Mouse (Mus musculus) right cerebral cortex, adult 18-20 months (tissue): ENCODE results near the gene Cenpt.
"Not testable (repeated sequence)": the region's sequence is repeated elsewhere in the genome, so short reads cannot be mapped to it uniquely, and the experiment has no call there.

Experiments used
- DNase-seq: peaks from one replicate; pipeline ENCODE4 v3.0.0; 2022; ENCODE audit warnings: mixed read lengths

Cenpt gene

GRCm38 (mm10) chr8:105854303-105854702 is 1.2 kb upstream of the Cenpt start:
- DNase-seq = no peak

- DNase-seq = no peak
These were observed 840 bp downstream of the Cenpt start for GRCm38 (mm10) chr8:105852146-105852729.

GRCm38 (mm10) chr8:105851651-105852143 is 1.4 kb downstream of the Cenpt start:
- DNase-seq = peak; percentile 92

GRCm38 (mm10) chr8:105850611-105851010 is 2.5 kb downstream of the Cenpt start:
- no peak for DNase-seq

- DNase-seq = no peak
These were observed 3.1 kb downstream of the Cenpt start for GRCm38 (mm10) chr8:105850014-105850413.

- no peak for DNase-seq
These were observed 6.4 kb downstream of the Cenpt start for GRCm38 (mm10) chr8:105846678-105847077.

- no peak for DNase-seq
These were observed 13.9 kb downstream of the Cenpt start for GRCm38 (mm10) chr8:105839209-105839608.

GRCm38 (mm10) chr8:105836991-105837390 is 16.1 kb downstream of the Cenpt start:
- no peak for DNase-seq

GRCm38 (mm10) chr8:105835318-105835717 is 17.8 kb downstream of the Cenpt start:
- DNase-seq = peak; percentile 55

GRCm38 (mm10) chr8:105833740-105834139 is 19.3 kb downstream of the Cenpt start:
- not testable (repeated sequence) for DNase-seq

- DNase-seq = peak; percentile 99
These were observed 25.9 kb downstream of the Cenpt start, which contains the start of the genes Ranbp10 and Tsnaxip1 for GRCm38 (mm10) chr8:105826861-105827848. Gene Ranbp10, minus strand, starts transcription at chr8:105827350. Gene Tsnaxip1, plus strand, starts transcription at chr8:105827731.

GRCm38 (mm10) chr8:105826379-105826778 is 26.7 kb downstream of the Cenpt start:
- DNase-seq = no peak

GRCm38 (mm10) chr8:105825506-105825905 is 27.6 kb downstream of the Cenpt start:
- DNase-seq = no peak

GRCm38 (mm10) chr8:105820925-105821324 is 32.2 kb downstream of the Cenpt start:
- no peak for DNase-seq

GRCm38 (mm10) chr8:105819659-105820058 is 33.4 kb downstream of the Cenpt start:
- DNase-seq = no peak

- no peak for DNase-seq
These were observed 39.8 kb downstream of the Cenpt start for GRCm38 (mm10) chr8:105813241-105813640.

- DNase-seq = no peak
These were observed 40.6 kb downstream of the Cenpt start for GRCm38 (mm10) chr8:105812511-105812910.

- DNase-seq = no peak
These were observed 41.5 kb downstream of the Cenpt start for GRCm38 (mm10) chr8:105811543-105811942.

- DNase-seq = no peak
These were observed 42.0 kb downstream of the Cenpt start for GRCm38 (mm10) chr8:105811061-105811460.

GRCm38 (mm10) chr8:105810245-105810786 is 42.8 kb downstream of the Cenpt start:
- no peak for DNase-seq

- DNase-seq = no peak
These were observed 44.6 kb downstream of the Cenpt start for GRCm38 (mm10) chr8:105808480-105808879.

- no peak for DNase-seq
These were observed 45.3 kb downstream of the Cenpt start for GRCm38 (mm10) chr8:105807766-105808165.

GRCm38 (mm10) chr8:105805964-105806363 is 47.1 kb downstream of the Cenpt start:
- no peak for DNase-seq
